Mouse (Mus musculus) cerebellum, adult 2 months (tissue): Measurements from ENCODE around the gene Plxna1.

ENCODE experiments used
- CTCF ChIP-seq: fragments of 200-500 bp; IDR thresholded peaks from 2 replicates; pipeline ENCODE4 v1.5.1; 2011; ENCODE audit warnings: low read depth, mild to moderate bottlenecking, control low read depth, low read length, moderate library complexity, borderline replicate concordance; ENCODE audit not compliant: insufficient read depth
- POLR2A ChIP-seq: fragments of 200-500 bp; IDR thresholded peaks from 2 replicates; pipeline ENCODE4 v1.6.1; 2011; ENCODE audit warnings: low read length, control low read depth, borderline replicate concordance; ENCODE audit not compliant: insufficient read depth

DNA sequence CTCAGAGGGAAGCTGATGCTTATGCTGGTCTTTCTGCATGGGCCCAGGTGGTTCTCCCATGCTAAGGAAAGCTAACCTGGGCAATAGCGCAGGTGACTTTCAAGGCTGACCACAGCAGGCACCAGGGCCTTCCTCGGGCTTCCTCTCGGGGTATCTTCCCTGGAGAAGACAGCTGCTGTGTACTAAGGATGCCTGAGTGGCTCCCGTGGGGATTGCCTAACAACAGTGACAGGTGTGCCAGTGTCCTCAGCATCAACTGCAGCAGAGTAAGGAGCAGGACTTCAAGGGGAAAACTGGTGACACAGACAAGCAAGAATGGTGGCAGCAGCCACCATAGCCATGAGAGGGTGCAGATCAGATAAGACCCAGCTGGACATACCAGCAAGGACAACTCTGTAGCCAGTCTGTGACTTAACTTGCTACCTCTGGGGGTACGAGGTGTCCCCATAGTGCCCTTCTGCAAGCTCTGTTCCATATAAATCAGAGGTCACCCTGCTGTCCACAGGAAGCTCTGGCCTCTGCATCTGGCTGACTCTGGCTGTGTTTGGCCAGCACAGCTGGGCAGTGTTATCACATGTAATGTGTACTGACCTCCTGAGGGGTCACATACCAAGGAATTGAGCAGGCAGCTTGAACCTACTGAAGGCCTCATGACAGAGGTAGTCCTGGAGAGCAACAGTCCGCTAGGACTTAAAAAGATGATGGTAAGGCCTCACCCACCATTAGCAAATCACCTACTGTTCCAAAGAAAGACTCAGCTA is 54.0 kb downstream of the Plxna1 start:
- TF ChIP-seq CTCF, result no peak
- TF ChIP-seq POLR2A, result no peak
